Mouse (Mus musculus) activated CD4-positive, CD25-positive, alpha-beta regulatory T cell, adult 4 months (primary cell): ENCODE measurements around the gene Pparg. TPM values are rescaled to one million over a fixed set of nuclear protein-coding genes. Genes with fewer than 3 reads are reported as not detected.

Experiments
- ATAC-seq: one replicate; pipeline ENCODE4 v1.8.0; 2017
- polyA plus RNA-seq, 2 experiments: library from polyadenylated mRNA; unstranded; fragments of 100-300 nt; shearing (Covaris generic); gene quantifications; one replicate each; pipeline ENCODE4 v1.2.1; 2017

Pparg gene
- polyA plus RNA-seq, 2 experiments from 2014 or later = 0.78 to 1.6 TPM

DNA sequence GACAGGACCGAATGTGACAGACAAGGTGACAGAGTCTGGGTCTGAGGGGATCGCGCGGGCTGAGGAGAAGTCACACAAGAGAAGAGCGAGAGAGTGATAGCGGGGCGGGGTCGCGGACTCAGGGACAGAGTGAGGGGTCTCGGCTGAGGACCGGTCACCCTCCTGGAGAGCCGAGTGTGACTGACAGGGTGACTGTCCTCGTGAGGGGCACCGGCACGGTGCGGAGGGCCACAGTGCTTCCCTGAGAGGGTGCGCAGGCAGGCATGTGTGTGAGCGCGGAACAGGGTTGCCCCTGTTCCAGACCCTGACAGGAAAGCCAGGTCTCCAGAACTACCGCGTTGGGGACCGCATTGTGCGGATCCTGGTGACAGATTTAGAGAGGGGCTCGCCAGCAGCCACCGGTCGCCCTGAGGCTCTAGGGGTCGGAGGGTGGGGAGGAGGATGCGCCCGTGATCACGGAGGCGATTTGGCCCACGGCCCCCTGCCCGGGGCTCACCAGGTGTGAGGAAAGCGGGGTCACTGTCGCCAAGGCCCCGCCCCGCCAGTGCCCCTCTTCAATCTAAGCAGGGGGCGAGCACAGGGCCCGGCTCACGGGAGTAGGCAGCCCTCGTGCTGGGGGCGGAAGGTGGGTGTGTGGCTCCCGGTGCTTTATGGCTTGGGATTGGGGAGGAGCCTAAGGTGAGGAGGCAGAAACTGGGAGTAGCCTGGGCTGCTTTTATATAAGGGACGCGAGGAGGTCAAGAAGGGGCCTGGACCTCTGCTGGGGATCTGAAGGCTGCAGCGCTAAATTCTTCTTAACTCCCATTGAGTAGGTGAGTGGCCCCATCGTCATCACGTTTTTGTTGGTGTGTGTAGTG, 1.1 kb downstream of the Pparg start:
- no peak for ATAC-seq

DNA sequence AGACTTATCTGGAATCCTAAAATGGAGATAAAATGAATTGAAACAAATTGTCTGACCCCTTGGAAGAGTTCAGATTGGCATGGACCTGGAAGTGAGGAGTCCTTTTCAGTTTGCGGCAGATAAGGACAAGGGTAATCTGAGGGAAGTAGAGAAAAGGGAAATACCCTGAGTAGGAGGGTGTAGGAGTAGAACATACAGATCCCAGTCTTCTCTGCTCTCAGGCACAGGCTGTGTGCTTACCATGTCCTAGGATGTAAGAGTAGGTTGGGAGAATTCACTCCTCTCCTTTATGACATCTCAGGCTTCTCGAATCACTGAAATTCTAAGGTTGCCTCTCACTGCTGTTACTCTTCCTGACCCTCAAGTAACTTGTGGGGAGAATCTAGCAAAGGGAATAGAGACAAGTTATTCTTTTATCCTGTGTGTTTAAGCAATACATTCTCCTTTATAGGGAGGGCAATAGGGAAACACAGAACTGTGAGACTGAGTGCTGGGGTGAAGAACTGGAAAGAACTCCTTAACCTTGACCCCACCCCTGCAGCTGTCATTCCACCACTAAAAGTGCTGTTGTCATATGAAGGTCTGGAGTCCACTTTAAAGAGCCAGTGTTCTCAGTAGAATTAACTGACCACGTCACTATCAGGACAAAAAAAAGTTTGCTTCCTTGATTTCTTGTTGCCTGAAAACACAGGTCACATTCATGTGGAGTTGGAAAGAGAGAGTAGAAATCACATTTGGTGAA, 6.3 kb downstream of the Pparg start:
- ATAC-seq = no peak

DNA sequence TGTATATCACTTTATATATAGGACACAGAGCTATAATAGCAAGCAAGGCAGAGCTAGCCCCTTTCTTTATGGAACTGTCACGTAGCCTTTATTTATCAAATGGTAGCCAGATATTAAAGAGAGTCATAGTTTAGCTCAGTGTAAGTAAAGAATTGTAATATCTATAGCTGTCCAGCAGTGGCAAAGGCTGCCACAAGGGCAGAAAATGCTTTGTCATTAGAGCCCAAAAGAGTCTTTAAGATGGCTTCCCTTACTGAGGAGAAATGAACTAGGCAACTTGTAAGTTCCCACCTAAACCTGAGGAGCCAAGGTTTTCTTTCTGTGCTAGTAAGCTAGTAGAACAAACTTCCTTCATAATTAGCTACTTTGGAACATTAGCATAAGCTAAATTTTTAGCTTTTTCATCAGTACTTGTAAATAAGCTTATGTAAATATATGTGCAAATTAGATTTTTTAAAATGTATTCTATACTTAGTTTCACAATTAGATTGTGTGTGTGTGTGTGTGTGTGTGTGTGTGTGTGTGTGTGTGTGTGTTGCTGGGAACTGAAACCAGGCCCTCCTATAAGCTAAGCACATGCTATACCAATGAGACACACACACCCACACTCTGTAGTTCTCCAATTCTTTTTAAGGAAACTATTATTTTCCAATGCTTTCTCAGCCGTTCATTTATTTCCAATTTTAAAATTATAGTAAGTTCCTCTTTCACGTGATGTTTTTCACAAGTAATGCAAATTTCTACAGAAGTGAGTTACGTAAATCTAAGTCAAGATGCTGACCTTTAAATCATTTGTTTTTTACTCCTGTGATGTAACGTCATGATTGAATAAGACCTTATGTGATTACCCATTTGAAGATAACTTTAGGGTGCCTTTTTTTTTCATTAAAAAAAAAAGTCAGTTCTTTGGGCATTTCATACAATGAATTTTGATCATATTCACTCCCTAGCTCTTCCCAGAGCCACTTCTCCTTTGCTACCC, 14.4 kb downstream of the Pparg start:
- ATAC-seq = no peak

DNA sequence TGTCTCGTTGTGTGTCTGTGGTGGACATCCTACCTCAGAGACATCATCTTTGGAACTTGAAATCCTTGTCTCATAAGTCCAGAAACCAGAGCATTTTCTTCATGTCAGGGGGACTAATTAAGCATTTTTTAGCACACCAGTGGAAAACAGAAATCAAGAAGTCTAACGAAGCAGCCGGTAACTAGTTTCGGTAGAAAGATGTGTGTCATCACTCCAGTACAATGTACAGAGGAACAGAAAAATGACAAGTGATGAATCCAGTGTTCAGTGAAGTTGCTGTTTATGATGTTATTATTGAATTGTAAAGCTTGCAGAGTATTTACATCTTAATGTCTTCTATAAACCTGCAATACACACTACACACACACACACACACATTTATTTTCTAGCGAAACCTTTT, 19.8 kb downstream of the Pparg start:
- ATAC-seq = no peak

DNA sequence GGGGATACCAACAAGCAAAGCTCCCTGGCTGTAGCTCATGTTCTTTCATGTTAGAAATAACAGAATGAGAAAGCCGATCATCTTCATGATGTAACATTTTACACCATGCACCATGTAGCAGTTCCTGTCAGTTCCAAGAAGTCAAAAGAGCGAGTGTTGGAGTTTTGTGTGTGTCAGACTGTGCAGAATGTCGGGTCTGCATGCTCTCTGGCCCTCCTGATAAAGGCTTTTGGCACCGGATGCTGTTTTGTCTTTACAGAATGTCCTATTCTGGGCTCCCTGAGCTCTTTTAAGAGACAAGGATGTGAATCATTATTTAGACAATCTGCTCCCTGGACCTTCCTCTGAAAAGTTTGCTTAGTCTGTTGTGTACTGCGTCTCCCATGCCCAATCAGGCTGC, 22.0 kb downstream of the Pparg start:
- ATAC-seq = no peak

DNA sequence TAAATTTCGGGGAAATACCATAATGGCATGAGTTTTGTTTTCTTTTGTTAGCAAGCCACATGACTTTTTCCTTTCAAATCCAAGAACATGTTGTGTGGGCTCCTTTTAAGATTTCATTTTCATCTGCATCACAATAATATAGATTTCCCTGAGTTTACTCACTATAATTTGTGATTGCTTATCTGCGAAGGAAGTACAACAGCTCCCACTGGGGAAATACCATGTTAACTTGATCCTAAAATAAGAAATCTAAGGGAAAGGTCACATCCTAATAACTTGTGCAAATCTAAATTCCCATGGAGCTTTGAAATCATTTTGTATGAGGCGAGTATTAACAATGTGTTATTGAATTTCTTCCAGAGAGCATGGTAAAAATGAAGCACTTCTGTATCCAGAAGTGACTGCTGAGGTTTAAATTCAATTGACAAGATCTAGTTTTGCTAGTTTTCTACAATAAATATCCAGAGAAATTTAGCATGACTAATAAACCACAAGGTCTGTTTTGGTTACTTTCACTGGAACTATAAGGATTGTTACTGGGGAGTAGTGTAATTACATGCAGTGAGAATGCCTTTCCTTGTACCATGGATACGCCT, 29.3 kb downstream of the Pparg start:
- no peak for ATAC-seq

DNA sequence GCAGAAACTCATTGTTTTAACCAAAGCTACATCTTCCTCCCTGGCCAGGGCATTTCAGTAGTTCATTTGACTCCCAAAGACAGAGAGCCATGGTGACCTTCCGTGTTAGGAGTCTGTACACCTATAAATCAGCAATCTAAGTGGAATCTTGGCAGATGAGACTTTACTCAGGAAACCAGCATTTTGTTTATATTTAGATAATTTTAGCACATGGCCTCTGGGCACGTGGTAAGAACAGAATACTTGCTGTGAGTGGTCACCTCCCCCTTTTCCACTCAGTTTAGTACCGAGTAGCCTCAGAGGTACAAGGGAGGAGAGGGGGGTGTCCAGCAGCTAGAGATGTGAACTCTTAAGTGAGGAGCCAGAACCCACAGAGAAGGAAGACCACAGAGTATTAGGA, 36.2 kb downstream of the Pparg start:
- no peak for ATAC-seq

DNA sequence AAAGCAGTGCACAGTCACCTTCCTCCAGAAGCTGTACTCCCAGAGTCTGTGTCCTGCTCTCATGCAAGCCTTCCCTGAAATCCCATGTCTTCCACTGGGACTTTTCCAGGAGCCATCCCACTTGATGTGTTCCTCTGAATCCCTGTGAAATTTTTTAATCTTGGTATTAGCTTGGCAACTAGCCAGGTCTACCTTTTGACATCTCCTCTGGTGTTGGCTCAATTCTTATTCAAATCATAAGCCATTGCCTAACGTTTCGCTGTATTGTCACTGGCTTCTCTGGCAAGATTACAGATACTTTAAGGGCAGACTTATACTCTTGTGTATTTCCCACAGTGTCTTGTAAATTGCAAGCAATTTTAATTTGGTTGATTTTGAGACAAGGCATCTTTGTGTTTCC, 43.6 kb downstream of the Pparg start:
- ATAC-seq = no peak

DNA sequence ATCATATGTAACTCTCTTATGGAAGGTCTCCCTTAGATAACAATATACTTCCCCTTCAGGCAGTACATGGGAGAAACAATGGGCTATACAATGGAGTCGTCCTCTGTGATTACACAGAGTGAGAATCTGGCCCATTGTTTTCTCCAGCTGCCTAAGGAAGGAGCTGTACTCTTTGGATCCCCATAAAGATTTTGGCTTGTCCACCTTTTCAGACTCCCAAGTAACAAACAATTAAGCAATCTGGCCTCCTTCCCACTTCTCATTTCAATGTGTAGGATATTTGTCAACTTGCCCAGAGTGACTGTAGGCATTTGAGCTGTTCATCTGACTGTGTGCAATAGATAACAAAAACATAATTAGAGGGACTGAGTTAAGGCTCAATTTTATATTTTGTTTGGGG, 50.7 kb downstream of the Pparg start:
- ATAC-seq = no peak

DNA sequence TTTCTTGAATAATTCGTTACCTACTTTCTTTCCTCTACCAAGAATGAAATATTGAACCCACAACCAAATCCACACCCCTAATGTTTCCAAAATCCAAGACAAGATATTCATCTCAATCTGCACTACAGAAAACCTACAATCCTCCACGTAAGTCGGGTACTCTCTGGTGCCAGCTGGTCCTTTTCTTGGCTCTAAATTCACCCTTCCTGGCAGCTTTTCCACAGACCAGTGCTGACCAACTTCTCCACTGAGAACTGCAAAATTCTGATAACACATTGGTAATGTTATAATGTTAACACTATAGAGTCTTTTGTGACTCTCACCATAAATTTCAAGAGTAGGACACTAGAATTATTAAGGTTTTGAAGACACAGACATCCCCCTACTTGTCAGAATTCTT, 57.4 kb downstream of the Pparg start:
- no peak for ATAC-seq

DNA sequence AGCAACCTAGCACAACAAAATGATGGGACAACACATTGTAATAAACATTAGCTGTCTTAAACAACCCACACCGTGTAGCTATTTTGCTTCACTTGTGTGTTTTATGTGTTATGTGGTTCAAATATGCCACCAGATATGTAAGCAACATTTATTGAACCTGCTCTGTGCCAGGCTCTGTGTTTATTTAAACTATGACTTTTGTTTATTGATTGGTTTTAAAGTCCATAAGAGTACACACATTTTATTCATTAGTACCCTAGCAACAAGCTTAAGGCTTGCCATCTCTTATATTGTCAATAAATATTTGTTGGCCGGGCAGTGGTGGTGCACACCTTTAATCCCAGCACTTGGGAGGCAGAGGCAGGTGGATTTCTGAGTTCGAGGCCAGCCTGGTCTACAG, 58.2 kb downstream of the Pparg start:
- ATAC-seq = no peak

DNA sequence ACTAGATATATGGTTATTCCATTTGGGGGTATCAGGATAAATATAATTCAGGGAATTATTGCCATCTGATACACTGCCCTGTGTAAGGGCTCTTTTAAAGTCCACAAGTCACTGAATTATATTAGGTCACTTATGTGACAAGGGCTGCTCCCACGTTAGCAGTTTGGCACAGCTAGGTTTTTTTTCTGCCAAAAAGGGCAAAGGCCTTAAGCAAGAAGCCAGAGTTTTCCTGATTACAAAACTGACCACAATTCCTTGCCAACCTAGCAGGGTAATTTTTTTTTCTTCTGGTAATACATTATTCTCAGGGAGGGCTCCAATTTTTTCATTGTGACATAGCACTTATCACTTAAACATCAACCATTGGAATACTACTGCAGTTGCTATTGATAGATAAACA, 60.2 kb downstream of the Pparg start:
- no peak for ATAC-seq

DNA sequence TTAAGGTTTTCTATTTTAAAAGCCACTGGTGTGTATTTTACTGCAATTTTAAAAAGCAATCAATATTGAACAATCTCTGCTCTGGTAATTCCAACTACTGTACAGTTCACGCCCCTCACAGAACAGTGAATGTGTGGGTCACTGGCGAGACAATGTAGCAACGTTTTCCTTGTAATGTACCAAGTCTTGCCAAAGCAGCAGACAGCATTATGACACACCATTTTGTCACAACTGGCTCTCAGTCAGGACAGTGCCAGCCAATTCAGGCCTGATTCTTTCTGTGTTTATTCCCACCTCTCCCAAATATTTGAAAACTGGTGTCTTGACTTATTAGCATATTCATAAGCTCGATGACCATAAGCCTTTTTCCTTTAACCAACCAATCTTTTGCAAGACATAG, 60.9 kb downstream of the Pparg start:
- ATAC-seq = no peak

DNA sequence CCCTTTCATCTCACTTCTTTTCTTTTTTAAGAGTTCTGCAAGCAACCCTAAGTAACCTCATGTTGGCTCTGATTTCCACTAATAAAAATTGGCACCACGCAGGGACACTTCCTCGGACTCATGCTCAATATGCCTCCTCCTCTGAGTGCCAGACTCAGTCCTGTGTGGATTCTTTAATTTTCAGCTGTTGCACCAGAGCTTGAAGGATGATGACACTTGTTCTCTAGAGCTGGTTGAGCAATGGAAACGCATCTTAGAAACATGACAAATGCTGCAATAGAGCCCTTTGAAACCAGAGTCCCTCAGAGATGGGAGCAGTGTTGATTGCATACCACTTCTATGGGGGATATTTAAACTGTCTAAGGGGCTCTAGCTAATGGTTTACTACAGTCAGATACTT, 63.7 kb downstream of the Pparg start:
- ATAC-seq = no peak

DNA sequence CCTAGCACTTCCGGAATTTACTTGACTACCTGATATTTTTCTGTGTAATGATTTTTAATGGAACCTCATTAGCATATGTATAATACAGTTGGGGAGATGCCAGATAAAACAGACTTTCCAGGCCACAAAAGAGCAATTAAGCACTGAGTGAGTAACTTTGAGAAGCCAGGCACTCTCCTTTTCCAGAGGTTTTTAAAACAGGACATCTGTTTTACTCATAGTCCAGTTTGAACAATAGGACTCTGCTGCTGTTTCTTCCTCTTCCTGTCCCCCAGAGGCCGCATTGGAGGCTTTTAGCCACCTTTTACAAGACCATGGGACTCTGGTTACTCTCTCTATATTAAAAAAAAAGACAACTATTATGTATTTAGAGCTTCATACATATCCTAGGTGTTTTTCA, 72.0 kb downstream of the Pparg start:
- no peak for ATAC-seq

DNA sequence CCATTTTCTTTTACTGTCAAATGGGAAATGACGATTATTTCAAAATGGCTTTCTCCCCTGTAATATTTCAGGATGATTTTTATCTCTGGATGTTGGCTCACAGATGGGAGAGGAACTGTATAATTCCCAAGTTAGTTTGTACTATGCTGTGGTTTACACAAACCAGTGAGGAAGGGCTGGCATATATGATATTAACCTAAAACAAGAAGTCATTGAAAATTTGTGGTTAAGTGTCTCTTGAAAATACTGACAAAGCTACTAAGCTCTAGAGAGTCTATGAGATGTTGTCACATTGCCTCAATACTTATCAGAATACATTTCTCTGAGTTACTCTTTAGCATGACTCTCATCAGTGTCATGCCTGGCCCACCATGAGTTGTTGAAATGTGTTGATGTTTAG, 73.3 kb downstream of the Pparg start:
- no peak for ATAC-seq

DNA sequence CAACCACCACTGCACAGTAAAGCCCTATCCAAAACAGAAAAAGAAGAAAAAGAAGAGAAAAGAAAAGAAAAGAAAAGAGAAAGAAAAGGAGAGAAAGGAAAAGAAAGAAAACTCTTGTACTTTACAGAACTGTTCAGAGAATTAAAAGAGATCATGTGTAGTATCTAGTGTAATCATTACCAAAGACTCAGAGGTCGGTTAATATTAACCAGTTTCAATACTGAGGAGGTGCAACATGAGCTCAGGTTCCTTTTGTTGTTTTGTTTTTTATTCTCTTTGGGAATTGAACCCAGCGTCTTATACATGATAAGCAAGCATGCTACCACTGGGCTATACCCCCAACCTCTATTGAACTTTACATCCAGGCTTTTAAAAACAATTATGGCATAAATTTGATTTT, 74.1 kb downstream of the Pparg start:
- no peak for ATAC-seq

DNA sequence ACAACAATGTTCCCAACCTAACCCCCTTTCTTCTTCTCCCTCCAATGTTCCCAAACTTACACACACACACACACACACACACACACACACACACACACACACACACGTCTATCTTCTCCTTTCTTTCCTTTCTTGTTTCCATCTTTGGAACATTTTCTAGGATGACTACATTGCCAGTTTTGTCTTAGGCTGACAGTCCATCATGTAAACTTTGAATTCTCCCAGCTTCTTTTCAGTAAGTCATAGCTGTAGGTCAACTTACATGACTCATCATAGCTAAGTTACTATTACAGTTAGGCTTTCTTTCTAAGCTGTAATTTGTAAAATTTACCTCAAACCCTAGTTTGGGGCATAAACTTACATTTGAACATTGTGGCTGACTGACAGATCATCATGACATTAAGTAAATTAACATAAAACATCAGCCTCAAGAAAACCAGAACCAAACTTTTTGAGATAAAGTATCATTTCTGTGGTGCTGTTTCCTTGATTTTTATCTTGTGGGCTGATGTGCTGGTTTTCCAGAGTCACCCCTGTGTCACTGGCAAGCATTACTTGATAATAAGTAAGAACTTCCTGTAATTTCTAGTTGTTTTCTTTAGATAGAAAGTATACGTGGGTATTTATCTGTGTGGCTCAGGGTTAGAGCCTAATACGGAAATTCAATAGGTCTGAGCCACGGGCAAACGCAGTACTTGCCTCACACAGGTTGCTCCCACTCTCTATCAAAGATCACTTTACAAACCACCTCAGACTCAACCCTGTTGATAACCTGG, 79.7 kb downstream of the Pparg start:
- no peak for ATAC-seq

DNA sequence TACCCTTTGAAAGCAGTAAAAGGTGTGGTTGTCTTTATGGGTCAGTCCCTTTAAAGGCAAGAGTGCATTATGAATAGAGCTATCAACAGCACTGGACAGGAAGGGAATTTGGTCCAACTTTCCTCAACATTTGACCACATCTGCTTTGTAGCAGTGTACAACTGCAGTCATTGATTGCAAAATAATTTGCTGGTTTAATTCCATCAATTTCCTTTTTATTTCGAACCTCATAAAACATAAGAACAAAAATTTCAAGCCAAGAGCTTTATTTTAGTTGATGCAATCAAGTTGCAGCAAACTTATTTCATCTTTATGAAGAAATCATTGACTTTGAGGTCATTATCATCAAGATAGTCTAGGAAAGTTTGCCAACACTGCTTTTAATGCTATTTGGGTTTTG, 91.8 kb downstream of the Pparg start:
- ATAC-seq = no peak

DNA sequence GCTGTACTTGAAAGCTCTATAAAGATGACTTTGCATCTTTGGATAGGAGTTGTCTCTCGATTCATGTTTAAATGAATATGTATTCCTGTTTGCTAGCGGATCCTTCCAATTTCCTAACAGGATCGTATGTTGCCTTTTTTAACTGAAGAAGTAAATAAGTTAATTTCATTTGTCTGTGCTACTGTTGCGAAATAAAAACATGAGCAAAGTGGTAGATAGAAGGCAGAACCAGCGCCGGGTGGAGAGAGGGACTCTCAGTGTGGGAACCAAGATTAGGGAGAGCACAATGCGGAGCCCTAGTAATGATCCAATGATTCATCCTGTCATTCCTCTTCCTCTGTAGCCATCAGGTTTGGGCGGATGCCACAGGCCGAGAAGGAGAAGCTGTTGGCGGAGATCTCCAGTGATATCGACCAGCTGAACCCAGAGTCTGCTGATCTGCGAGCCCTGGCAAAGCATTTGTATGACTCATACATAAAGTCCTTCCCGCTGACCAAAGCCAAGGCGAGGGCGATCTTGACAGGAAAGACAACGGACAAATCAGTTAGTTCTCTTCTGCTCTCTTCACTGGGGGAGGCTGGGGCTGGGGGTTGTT, 102.1 kb downstream of the Pparg start:
- ATAC-seq = no peak

DNA sequence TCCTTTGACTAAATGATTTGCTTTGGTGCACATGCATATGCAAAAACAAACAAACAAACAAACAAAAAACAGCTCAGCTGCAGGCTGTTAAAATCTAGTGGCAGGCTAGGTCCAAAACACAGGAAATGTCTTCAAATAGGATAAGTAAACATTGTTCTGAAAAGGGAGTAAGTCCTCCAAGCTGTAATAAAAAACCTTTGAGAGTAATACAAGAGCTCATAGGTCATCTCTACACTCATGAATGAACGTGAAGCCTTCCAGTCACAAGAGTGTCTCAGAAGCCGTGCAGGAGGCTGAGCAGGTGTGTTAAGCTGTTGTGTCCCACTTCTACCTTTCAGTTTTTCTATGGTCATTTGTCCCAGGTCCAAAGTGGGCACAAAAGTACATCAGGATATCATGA, 102.6 kb downstream of the Pparg start:
- no peak for ATAC-seq
